Mouse (Mus musculus) spleen, adult 2 months (tissue): Measurements from ENCODE around the gene Samd4b.

ENCODE experiments used
- CTCF ChIP-seq: fragments of 200-500 bp; IDR thresholded peaks from 2 replicates; pipeline ENCODE4 v1.5.1; 2011; ENCODE audit warnings: mild to moderate bottlenecking, inconsistent platforms; ENCODE audit not compliant: insufficient read depth, insufficient read length, insufficient replicate concordance; ENCODE audit errors: extremely low read depth
- POLR2A ChIP-seq: fragments of 200-500 bp; IDR thresholded peaks from 2 replicates; pipeline ENCODE4 v1.6.1; 2011; ENCODE audit warnings: low read depth, low read length, inconsistent platforms

DNA sequence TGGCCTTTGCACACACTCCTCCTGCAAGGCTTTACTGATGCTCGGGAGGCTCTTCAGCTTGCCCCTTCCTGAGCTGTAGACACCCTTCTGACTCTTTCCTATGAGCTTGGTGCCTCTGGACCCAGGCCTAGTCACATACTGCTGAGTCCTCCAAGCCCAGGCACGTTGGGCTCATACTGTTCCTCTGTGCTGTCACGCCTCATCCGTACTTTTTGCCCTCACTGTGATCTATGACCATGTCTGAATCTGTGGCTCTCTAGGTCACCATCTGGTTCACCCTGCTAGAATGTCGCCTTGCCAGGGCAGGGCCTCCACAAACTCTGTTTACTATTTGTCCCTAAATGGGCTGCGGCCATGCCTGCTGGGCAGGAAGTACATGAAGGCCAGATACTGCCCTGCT is 44.9 kb downstream of the Samd4b start:
- TF ChIP-seq CTCF (no peak), POLR2A (no peak)
